In the genomic region with DNA sequence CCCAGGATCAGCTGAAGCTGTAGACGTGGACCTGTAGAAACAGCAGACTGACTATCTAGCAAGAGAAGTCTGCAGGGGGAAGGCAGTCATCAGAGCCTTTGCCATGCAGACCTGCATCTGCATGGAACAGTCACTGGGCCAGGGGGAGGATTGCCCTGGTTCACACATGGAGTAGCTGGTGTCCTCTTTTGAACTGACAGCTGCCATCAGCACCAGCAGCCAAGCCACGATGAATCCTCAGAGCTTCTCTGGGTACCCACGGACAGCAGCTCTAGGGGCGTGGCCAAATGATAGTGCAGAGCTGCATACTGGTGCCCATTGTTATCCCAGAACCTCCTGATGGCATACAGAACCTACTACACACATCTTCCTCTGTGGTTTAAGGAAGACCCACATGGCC, we compare ENCODE assay signal across 21 mouse cellular contexts. TPM values are rescaled to one million over a fixed set of nuclear protein-coding genes. Genes with fewer than 3 reads are reported as not detected.
DNase-seq lines count a peak whose midpoint lies in the region; ATAC-seq and TF ChIP-seq lines count a peak whose summit lies in the region.
"Had no signal": no experiment of that assay in that cellular context is flagged by ENCODE, and none has a peak within 500 bp of the region (broad histone marks: within the 10 kb centered on the region; RNA-seq: fewer than 3 reads in every experiment).

No protein-coding gene starts in this region.

- no peaks in the 10 kb centered on the region for H3K36me3 ChIP-seq in megakaryocyte, embryonic 14.5 days (replicated peaks; ENCODE audit: low read length)
- H3K36me3 ChIP-seq in myocyte (ENCODE audit: control insufficient read depth, insufficient read depth): no peaks in the 10 kb centered on the region
- H3K36me3 ChIP-seq in embryonic facial prominence, embryonic 10.5 days (replicated peaks): no peaks in the 10 kb centered on the region
- H3K36me3 ChIP-seq: G1E had no signal

- H3K4me1 ChIP-seq in megakaryocyte, embryonic 14.5 days: peaks cover 81% of the 10 kb centered on the region
- H3K4me1 ChIP-seq in embryonic facial prominence, embryonic 10.5 days: peaks cover 42% of the 10 kb centered on the region

- intact Hi-C loops in gastrocnemius, postnatal 14 days (cut with DNase I; ENCODE audit: low total_unique reads): no loop called here
- intact Hi-C loops in heart, postnatal 14 days (cut with DNase I): no loop called here

- WGBS in embryonic facial prominence, embryonic 10.5 days: 73% methylated on average over 4 of the region's 4 CpGs

- H3K4me3 ChIP-seq in megakaryocyte, embryonic 14.5 days (replicated peaks): peak overlapping the region; percentile 43
- H3K4me3 ChIP-seq in myocyte: no peak overlapping the region
- no peak overlapping the region for H3K4me3 ChIP-seq in embryonic facial prominence, embryonic 10.5 days

- peak; percentile 3 for DNase-seq in gastrocnemius, postnatal 10 days
- no peak for DNase-seq in gastrocnemius, postnatal 14 days
- peak; percentile 82 for DNase-seq in heart, adult 11 months
- no peak for DNase-seq in heart, postnatal 14 days
- DNase-seq in embryonic facial prominence, embryonic 10.5 days (ENCODE audit: low spot score): no peak
- DNase-seq: adrenal gland, adult 2 months; adrenal gland, adult 8-10 months; adrenal gland, postnatal 10 days; adrenal gland, postnatal 14 days; adrenal gland, postnatal 25 days; adrenal gland, postnatal 36 days; B cell, adult 2 months; cerebellum, adult 11 months; cerebellum, adult 11-12 months had no signal

- no peak for ATAC-seq in megakaryocyte, adult 5-6 weeks (ENCODE audit: poor library complexity, severe bottlenecking)
- ATAC-seq: activated CD4-positive, CD25-positive, alpha-beta regulatory T cell, adult 4 months; CD4-positive, CD25-positive, alpha-beta regulatory T cell, adult 4 months; Patski had no signal

- no peak overlapping the region for H3ac ChIP-seq in myocyte (ENCODE audit: control insufficient read depth, insufficient read length)

- H3K4me2 ChIP-seq in myocyte (ENCODE audit: low read depth): peak overlapping the region; percentile 58

- peaks cover 22% of the 10 kb centered on the region for H3K27me3 ChIP-seq in megakaryocyte, embryonic 14.5 days (replicated peaks)
- no peaks in the 10 kb centered on the region for H3K27me3 ChIP-seq in myocyte (ENCODE audit: control insufficient read depth, insufficient read depth, insufficient read length)
- H3K27me3 ChIP-seq in embryonic facial prominence, embryonic 10.5 days (replicated peaks; ENCODE audit: low read depth, poor library complexity, severe bottlenecking): 0 out of 2 replicates have a peak, but pooled peaks cover 3% of the 10 kb centered on the region
- H3K27me3 ChIP-seq: Patski had no signal

- peaks cover 11% of the 10 kb centered on the region for H3K9me3 ChIP-seq in megakaryocyte, embryonic 14.5 days
- H3K9me3 ChIP-seq in embryonic facial prominence, embryonic 10.5 days: no peaks in the 10 kb centered on the region
- H3K9me3 ChIP-seq: G1E had no signal

- H3K27ac ChIP-seq in embryonic facial prominence, embryonic 10.5 days (replicated peaks): no peak overlapping the region

- no peak for TF ChIP-seq POLR2A in myocyte (IDR thresholded peaks at IDR 0.05; ENCODE audit: insufficient read length, low read depth)

- H3K79me2 ChIP-seq in myocyte (ENCODE audit: control insufficient read depth, insufficient read depth): no peaks in the 10 kb centered on the region

TF ChIP-seq in myocyte, 11 proteins besides CTCF, POLR2A, EP300 and RAD21:
- TF ChIP-seq TCF3 (IDR thresholded peaks at IDR 0.05; ENCODE audit: insufficient read length, low read depth): peak; percentile 48
- no peak for TF ChIP-seq POLR2AphosphoS2 (IDR thresholded peaks at IDR 0.05; ENCODE audit: insufficient read length, low read depth)
- TF ChIP-seq CEBPB (IDR thresholded peaks at IDR 0.05; ENCODE audit: insufficient read depth, poor library complexity, severe bottlenecking): no peak
- TF ChIP-seq MAX (IDR thresholded peaks at IDR 0.05; ENCODE audit: low read depth): no peak
- TF ChIP-seq TCF12 (IDR thresholded peaks at IDR 0.05; ENCODE audit: insufficient read depth, poor library complexity, severe bottlenecking): peak; percentile 34
- peak; percentile 87 to 94 (median 91) for TF ChIP-seq MYOG (IDR thresholded peaks at IDR 0.05; ENCODE audit: control insufficient read depth in 1 of 3, insufficient read depth in 1 of 3, insufficient read length in 2 of 3, low read depth in 2 of 3)
- TF ChIP-seq MYOD1 (IDR thresholded peaks at IDR 0.05; ENCODE audit: control insufficient read depth in 1 of 3, insufficient read length in 2 of 3, low read depth in 2 of 3): peak; percentile 22 to 93 (median 81)

RNA-seq across cellular contexts. Expression of a gene that starts 33.5 kb away (rescaled TPM):
- total RNA-seq in gastrocnemius, postnatal 10 days (2021): 10 to 100 TPM in 1 of 2 experiments, 1 to 10 TPM in 1; 8.5 to 33.5 TPM
- total RNA-seq in gastrocnemius, postnatal 14 days (2021): 10 to 100 TPM; 10.1 to 33.9 TPM
- 10 to 100 TPM; 31.7 to 32.6 TPM for total RNA-seq in heart, postnatal 14 days (2021)
- polyA plus RNA-seq in megakaryocyte, embryonic 14.5 days (2012; ENCODE audit: insufficient read depth, low replicate concordance): 115 and 668 TPM in 2 replicates
- 2.6 and 4.4 TPM in 2 replicates for total RNA-seq in megakaryocyte, adult 5-6 weeks (2015)
- total RNA-seq in megakaryocyte, adult 5-6 weeks (2017): 8.7 and 11.2 TPM in 2 replicates
- polyA plus RNA-seq in myocyte (2012; fragmentation: generic; extraction: Trizol): 202 TPM
- polyA plus RNA-seq in embryonic facial prominence, embryonic 10.5 days (2016; fragmentation: Nextera tagmentation; extraction: Ambion mirVana): 61.5 and 75.2 TPM in 2 replicates

Comparison
In these comparisons a context has a peak if more than half of its experiments do, and no peak if none do; other contexts are left out.
1. DNase-seq: peak in gastrocnemius, postnatal 10 days (single experiment) and heart, adult 11 months (single experiment); none in gastrocnemius, postnatal 14 days (single experiment), heart, postnatal 14 days (0 of 2) and embryonic facial prominence, embryonic 10.5 days (single experiment).